Comparison of ENCODE assay signal across 23 mouse cellular contexts in the genomic region with DNA sequence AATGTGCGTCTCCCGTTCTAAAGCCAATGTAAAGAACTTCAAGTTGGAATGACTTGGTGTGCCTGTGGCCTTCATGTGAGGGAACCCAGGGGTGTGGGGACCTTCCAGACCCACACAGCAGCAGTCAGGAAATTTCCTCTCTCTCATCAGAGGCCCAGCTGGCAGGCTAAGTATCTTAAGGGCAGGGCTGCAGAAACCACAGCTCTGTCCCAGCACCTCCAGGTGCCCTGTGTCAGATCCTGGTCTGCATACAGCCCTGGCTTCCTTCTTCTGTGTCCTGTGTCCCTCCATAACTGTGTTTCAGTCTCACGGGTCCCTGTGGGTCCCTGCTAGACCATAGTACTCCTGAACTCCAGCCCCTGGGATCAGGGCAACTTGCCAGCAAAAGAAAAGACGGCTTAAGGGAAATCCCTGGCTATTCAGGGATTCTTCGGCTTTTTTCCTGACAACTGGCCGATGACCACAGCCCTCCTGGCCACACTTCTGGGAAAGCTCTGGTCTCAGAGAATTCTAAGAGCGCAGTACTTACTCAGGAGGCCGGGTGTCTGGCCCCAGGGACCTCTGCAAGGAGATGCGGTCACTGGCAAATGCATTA. TPM values are rescaled to one million over a fixed set of nuclear protein-coding genes. Genes with fewer than 3 reads are reported as not detected.
DNase-seq lines count a peak whose midpoint lies in the region; ATAC-seq and TF ChIP-seq lines count a peak whose summit lies in the region.
"Had no signal": no experiment of that assay in that cellular context is flagged by ENCODE, and none has a peak within 500 bp of the region (broad histone marks: within the 10 kb centered on the region; RNA-seq: fewer than 3 reads in every experiment).

No protein-coding gene starts in this region.

- no peak overlapping the region for H3K4me2 ChIP-seq in kidney, embryonic 15.5 days
- no peak overlapping the region for H3K4me2 ChIP-seq in midbrain, embryonic 13.5 days (replicated peaks)
- peak overlapping the region; percentile 37 for H3K4me2 ChIP-seq in myocyte (ENCODE audit: low read depth)
- H3K4me2 ChIP-seq: forebrain, embryonic 13.5 days; heart, embryonic 13.5 days; hindbrain, embryonic 12.5 days; hindbrain, embryonic 15.5 days had no signal

- no peak overlapping the region for H3K9ac ChIP-seq in kidney, embryonic 15.5 days
- H3K9ac ChIP-seq in midbrain, embryonic 13.5 days (replicated peaks) = no peak overlapping the region
- H3K9ac ChIP-seq: forebrain, embryonic 13.5 days; heart, embryonic 13.5 days; hindbrain, embryonic 12.5 days; hindbrain, embryonic 15.5 days had no signal

- no peak overlapping the region for H3K27ac ChIP-seq in kidney, embryonic 15.5 days
- peak overlapping the region; percentile 39 for H3K27ac ChIP-seq in midbrain, embryonic 10.5 days (replicated peaks)
- H3K27ac ChIP-seq in midbrain, embryonic 13.5 days = no peak overlapping the region
- H3K27ac ChIP-seq: forebrain, embryonic 10.5 days; forebrain, embryonic 13.5 days; heart, embryonic 10.5 days; heart, embryonic 13.5 days; hindbrain, embryonic 12.5 days; hindbrain, embryonic 15.5 days had no signal

- no peaks in the 10 kb centered on the region for H3K36me3 ChIP-seq in kidney, embryonic 15.5 days
- no peaks in the 10 kb centered on the region for H3K36me3 ChIP-seq in midbrain, embryonic 10.5 days
- H3K36me3 ChIP-seq in midbrain, embryonic 13.5 days = no peaks in the 10 kb centered on the region
- H3K36me3 ChIP-seq in myocyte (ENCODE audit: control insufficient read depth, insufficient read depth) = no peaks in the 10 kb centered on the region
- H3K36me3 ChIP-seq: forebrain, embryonic 10.5 days; heart, embryonic 10.5 days; heart, embryonic 13.5 days; hindbrain, embryonic 12.5 days; hindbrain, embryonic 15.5 days had no signal

- DNase-seq in heart, postnatal 4 days = peak; percentile 32
- no peak for DNase-seq in heart, adult 9 months (ENCODE audit: low spot score in 2 of 2)
- peak; percentile 52 for DNase-seq in kidney, postnatal 10 days
- DNase-seq in midbrain, embryonic 10.5 days (ENCODE audit: low spot score) = no peak
- no peak for DNase-seq in gastrocnemius, adult 18-20 months (ENCODE audit: low spot score)
- DNase-seq: adrenal gland, postnatal 10 days; adrenal gland, postnatal 36 days; cerebellum, adult 18-20 months; cerebellum, adult 9-10 months; cerebellum, postnatal 14 days; gastrocnemius, postnatal 25 days; heart, adult 18-20 months had no signal

- H3K79me2 ChIP-seq in myocyte (ENCODE audit: control insufficient read depth, insufficient read depth) = no peaks in the 10 kb centered on the region

- H3K4me3 ChIP-seq in kidney, embryonic 15.5 days (replicated peaks) = no peak overlapping the region
- H3K4me3 ChIP-seq in midbrain, embryonic 10.5 days = no peak overlapping the region
- H3K4me3 ChIP-seq in midbrain, embryonic 13.5 days (replicated peaks) = no peak overlapping the region
- no peak overlapping the region for H3K4me3 ChIP-seq in myocyte
- H3K4me3 ChIP-seq: forebrain, embryonic 10.5 days; forebrain, embryonic 13.5 days; heart, embryonic 10.5 days; heart, embryonic 13.5 days; hindbrain, embryonic 12.5 days; hindbrain, embryonic 15.5 days had no signal

- H3K9me3 ChIP-seq in kidney, embryonic 15.5 days (replicated peaks) = no peaks in the 10 kb centered on the region
- no peaks in the 10 kb centered on the region for H3K9me3 ChIP-seq in midbrain, embryonic 10.5 days (replicated peaks)
- no peaks in the 10 kb centered on the region for H3K9me3 ChIP-seq in midbrain, embryonic 13.5 days
- H3K9me3 ChIP-seq: forebrain, embryonic 10.5 days; heart, embryonic 10.5 days; hindbrain, embryonic 12.5 days; hindbrain, embryonic 15.5 days had no signal

- no peak for TF ChIP-seq POLR2A in myocyte (IDR thresholded peaks at IDR 0.05; ENCODE audit: insufficient read length, low read depth)

- ATAC-seq in kidney, embryonic 15.5 days (replicated peaks; ENCODE audit: low FRiP score) = no peak
- no peak for ATAC-seq in midbrain, embryonic 13.5 days
- ATAC-seq: forebrain, embryonic 13.5 days; forebrain, embryonic 16.5 days; Patski had no signal

- no peak overlapping the region for H3ac ChIP-seq in myocyte (ENCODE audit: control insufficient read depth, insufficient read length)

- H3K27me3 ChIP-seq in kidney, embryonic 15.5 days = no peaks in the 10 kb centered on the region
- H3K27me3 ChIP-seq in midbrain, embryonic 10.5 days (ENCODE audit: low read depth, poor library complexity, severe bottlenecking) = no peaks in the 10 kb centered on the region
- no peaks in the 10 kb centered on the region for H3K27me3 ChIP-seq in midbrain, embryonic 13.5 days
- H3K27me3 ChIP-seq in myocyte (ENCODE audit: control insufficient read depth, insufficient read depth, insufficient read length) = no peaks in the 10 kb centered on the region
- H3K27me3 ChIP-seq: forebrain, embryonic 13.5 days; hindbrain, embryonic 12.5 days; hindbrain, embryonic 15.5 days; Patski had no signal

- WGBS in kidney, embryonic 15.5 days = 75% methylated on average over 9 of the region's 9 CpGs
- 49% methylated on average over 9 of the region's 9 CpGs for WGBS in midbrain, embryonic 10.5 days
- 35% methylated on average over 9 of the region's 9 CpGs for WGBS in midbrain, embryonic 13.5 days

- peaks cover 15% of the 10 kb centered on the region for H3K4me1 ChIP-seq in kidney, embryonic 15.5 days
- H3K4me1 ChIP-seq in midbrain, embryonic 10.5 days = peaks cover 14% of the 10 kb centered on the region
- H3K4me1 ChIP-seq in midbrain, embryonic 13.5 days (replicated peaks) = 0 out of 2 replicates have a peak, but pooled peaks cover 3% of the 10 kb centered on the region
- H3K4me1 ChIP-seq: heart, embryonic 13.5 days; hindbrain, embryonic 12.5 days; hindbrain, embryonic 15.5 days had no signal

TF ChIP-seq in myocyte, 11 proteins besides CTCF, POLR2A, EP300 and RAD21:
- TF ChIP-seq POLR2AphosphoS2 (IDR thresholded peaks at IDR 0.05; ENCODE audit: insufficient read length, low read depth) (no peak), MYOG (IDR thresholded peaks at IDR 0.05; ENCODE audit: control insufficient read depth in 1 of 3, insufficient read depth in 1 of 3, insufficient read length in 2 of 3, low read depth in 2 of 3) (peak; percentile 51 to 85 (median 55)), TCF12 (IDR thresholded peaks at IDR 0.05; ENCODE audit: insufficient read depth, poor library complexity, severe bottlenecking) (peak; percentile 62), MYOD1 (IDR thresholded peaks at IDR 0.05; ENCODE audit: control insufficient read depth in 1 of 3, insufficient read length in 2 of 3, low read depth in 2 of 3) (peak in 2 of 3 experiments; percentile 33 to 56)

RNA-seq across cellular contexts. Expression of gene Galnt6, which starts 13.7 kb away (rescaled TPM):
- total RNA-seq in heart, postnatal 4 days (2021) = 1 to 10 TPM; 1.3 to 1.6 TPM
- 1.0 and 2.4 TPM in 2 replicates for polyA plus RNA-seq in kidney, embryonic 15.5 days (2015; fragmentation: Nextera tagmentation; extraction: Ambion mirVana)
- polyA plus RNA-seq in midbrain, embryonic 10.5 days (2016; fragmentation: Nextera tagmentation; extraction: Ambion mirVana) = 0.07 and 0.09 TPM in 2 replicates
- not detected in 2 replicates for polyA plus RNA-seq in midbrain, embryonic 13.5 days (2015; fragmentation: Nextera tagmentation; extraction: Ambion mirVana)
- polyA plus RNA-seq in myocyte (2012; fragmentation: generic; extraction: Trizol) = 26.0 TPM
- under 1 TPM in 1 of 2 experiments, not detected in 1; 0.12 TPM for total RNA-seq in gastrocnemius, adult 18-20 months (2021)
- polyA plus RNA-seq: forebrain, embryonic 10.5 days had no signal

RNA-seq across cellular contexts. Expression of gene Cela1, which starts 27.8 kb away (rescaled TPM):
- not detected for total RNA-seq in heart, postnatal 4 days (2021)
- polyA plus RNA-seq in kidney, embryonic 15.5 days (2015; fragmentation: Nextera tagmentation; extraction: Ambion mirVana) = 16.5 and 18.3 TPM in 2 replicates
- 0.96 and 1.7 TPM in 2 replicates for polyA plus RNA-seq in midbrain, embryonic 10.5 days (2016; fragmentation: Nextera tagmentation; extraction: Ambion mirVana)
- 0.34 and 1.1 TPM in 2 replicates for polyA plus RNA-seq in midbrain, embryonic 13.5 days (2015; fragmentation: Nextera tagmentation; extraction: Ambion mirVana)
- polyA plus RNA-seq in myocyte (2012; fragmentation: generic; extraction: Trizol) = 23.5 TPM
- total RNA-seq in gastrocnemius, adult 18-20 months (2021) = 1 to 10 TPM; 1.2 TPM
- total RNA-seq: gastrocnemius, postnatal 25 days had no signal

RNA-seq across cellular contexts. Expression of gene Slc4a8, which starts 46.1 kb away (rescaled TPM):
- total RNA-seq in heart, postnatal 4 days (2021) = 1 to 10 TPM; 2.4 to 2.5 TPM
- 9.6 and 9.9 TPM in 2 replicates for polyA plus RNA-seq in kidney, embryonic 15.5 days (2015; fragmentation: Nextera tagmentation; extraction: Ambion mirVana)
- 8.4 and 10.2 TPM in 2 replicates for polyA plus RNA-seq in midbrain, embryonic 10.5 days (2016; fragmentation: Nextera tagmentation; extraction: Ambion mirVana)
- 23.3 and 23.4 TPM in 2 replicates for polyA plus RNA-seq in midbrain, embryonic 13.5 days (2015; fragmentation: Nextera tagmentation; extraction: Ambion mirVana)
- 13.3 TPM for polyA plus RNA-seq in myocyte (2012; fragmentation: generic; extraction: Trizol)
- 1 to 10 TPM in 1 of 2 experiments, under 1 TPM in 1; 0.76 to 2.0 TPM for total RNA-seq in gastrocnemius, adult 18-20 months (2021)

RNA-seq across cellular contexts. Expression of gene Bin2, which starts 46.1 kb away (rescaled TPM):
- total RNA-seq in heart, postnatal 4 days (2021) = 1 to 10 TPM; 1.6 to 2.0 TPM
- polyA plus RNA-seq in kidney, embryonic 15.5 days (2015; fragmentation: Nextera tagmentation; extraction: Ambion mirVana) = 2.6 and 3.2 TPM in 2 replicates
- 3.2 and 5.0 TPM in 2 replicates for polyA plus RNA-seq in midbrain, embryonic 10.5 days (2016; fragmentation: Nextera tagmentation; extraction: Ambion mirVana)
- polyA plus RNA-seq in midbrain, embryonic 13.5 days (2015; fragmentation: Nextera tagmentation; extraction: Ambion mirVana) = 1.2 and 1.3 TPM in 2 replicates
- not detected for polyA plus RNA-seq in myocyte (2012; fragmentation: generic; extraction: Trizol)
- total RNA-seq in gastrocnemius, adult 18-20 months (2021) = under 1 TPM; 0.37 to 0.50 TPM
- polyA plus RNA-seq: Patski had no signal

Comparison
In these comparisons a context has a peak if more than half of its experiments do, and no peak if none do; other contexts are left out.
1. DNase-seq: peak in heart, postnatal 4 days (single experiment) and kidney, postnatal 10 days (single experiment); none in heart, adult 9 months (0 of 2), midbrain, embryonic 10.5 days (single experiment) and gastrocnemius, adult 18-20 months (single experiment).